Mouse (Mus musculus): ENCODE measurements around the gene Pth2.

- TF ChIP-seq POLR2A (IDR thresholded peaks at IDR 0.05; ENCODE audit: extremely low read depth, insufficient read depth, low read length): no peak
- no peak for TF ChIP-seq CTCF (IDR thresholded peaks at IDR 0.05; ENCODE audit: low read depth, low read length)
These were observed 16.0 kb upstream of the Pth2 start for GRCm38 (mm10) chr7:45164833-45165232.
